Mouse (Mus musculus) heart, embryonic 10.5 days (tissue): Measurements from ENCODE around the gene Sgce. TPM values are rescaled to one million over a fixed set of nuclear protein-coding genes. Genes with fewer than 3 reads are reported as not detected.

Source experiments
- DNase-seq: peaks from one replicate; pipeline ENCODE4 v3.0.0-alpha.2; 2017; ENCODE audit warnings: low spot score
- H3K27ac ChIP-seq: fragments of 300-500 bp; sonication (generic); 2 replicates; pipeline ENCODE4 v1.5.1; 2016; ENCODE audit warnings: mild to moderate bottlenecking
- H3K27me3 ChIP-seq: fragments of 300-500 bp; sonication (generic); 2 replicates; pipeline ENCODE4 v1.6.1; 2016; ENCODE audit warnings: mild to moderate bottlenecking; ENCODE audit not compliant: poor library complexity, insufficient read depth, severe bottlenecking
- H3K36me3 ChIP-seq: fragments of 300-500 bp; sonication (generic); 2 replicates; pipeline ENCODE4 v1.6.1; 2016; ENCODE audit warnings: mild to moderate bottlenecking, moderate library complexity
- H3K4me1 ChIP-seq: fragments of 300-500 bp; sonication (generic); 2 replicates; pipeline ENCODE4 v1.6.1; 2016; ENCODE audit warnings: mild to moderate bottlenecking
- H3K4me3 ChIP-seq: fragments of 300-500 bp; sonication (generic); 2 replicates; pipeline ENCODE4 v1.5.1; 2016; ENCODE audit warnings: mild to moderate bottlenecking, moderate library complexity
- H3K9me3 ChIP-seq: fragments of 300-500 bp; sonication (generic); 2 replicates; pipeline ENCODE4 v1.6.1; 2016; ENCODE audit warnings: mild to moderate bottlenecking, moderate library complexity
- WGBS: fragments of 180-500 bp; shearing (Covaris S2); methylation state at CpG from one replicate; pipeline ENCODE4 v1.1.7; 2016; 5-methylcytosine and 5-hydroxymethylcytosine counted together
- polyA plus RNA-seq: library from polyadenylated mRNA; unstranded; fragments of >200 nt; fragmentation: Nextera tagmentation; extraction: Ambion mirVana; gene quantifications from 2 replicates; pipeline ENCODE4 v1.2.1, GENCODE M21; 2016

Sgce gene
- polyA plus RNA-seq, 1 experiment from 2014 or later = 52.9 TPM

- H3K4me1 ChIP-seq = peaks cover 4% of the 10 kb centered on the region; the same call in 1 of the 2 replicates
- WGBS = 43% methylated on average over 5 of the region's 5 CpGs
- H3K27me3 ChIP-seq = no peaks in the 10 kb centered on the region
- no peak overlapping the region for H3K4me3 ChIP-seq
- H3K27ac ChIP-seq = no peak overlapping the region
- no peaks in the 10 kb centered on the region for H3K9me3 ChIP-seq
- no peak for DNase-seq
- peaks cover 17% of the 10 kb centered on the region for H3K36me3 ChIP-seq
Measured at GRCm38 (mm10) chr6:4706415-4706814, 40.6 kb downstream of the Sgce start.

GRCm38 (mm10) chr6:4703908-4704307 lies 43.1 kb downstream of the Sgce start:
- no peak for DNase-seq

DNA sequence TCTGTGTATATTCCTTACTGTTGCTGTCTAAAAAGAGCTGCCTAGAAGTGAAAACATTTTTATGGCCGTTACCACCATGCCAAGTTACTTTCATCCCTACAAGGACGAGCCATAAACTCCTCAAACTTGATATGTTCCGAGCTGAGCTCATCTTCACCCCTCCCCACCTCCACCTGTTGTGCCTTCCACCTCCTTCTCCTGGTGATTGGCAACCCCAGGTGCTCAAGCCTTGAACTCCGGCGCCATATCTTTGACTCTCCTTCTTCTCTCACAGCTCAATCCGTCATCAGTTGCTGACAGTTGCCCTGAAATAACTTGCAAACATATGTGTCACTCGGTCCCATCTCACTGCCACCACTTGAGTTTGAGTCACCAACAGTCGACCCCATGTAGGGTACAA lies 45.4 kb downstream of the Sgce start:
- 0 out of 2 replicates have a peak, but pooled peaks cover 4% of the 10 kb centered on the region for H3K36me3 ChIP-seq
- peaks cover 4% of the 10 kb centered on the region; the same call in 1 of the 2 replicates for H3K4me1 ChIP-seq
- H3K27ac ChIP-seq = no peak overlapping the region
- no peak overlapping the region for H3K4me3 ChIP-seq
- no peak for DNase-seq
- no peaks in the 10 kb centered on the region for H3K27me3 ChIP-seq
- no peaks in the 10 kb centered on the region for H3K9me3 ChIP-seq
- 75% methylated on average over 8 of the region's 8 CpGs for WGBS

More at GRCm38 (mm10) chr6:4703908-4704307, 43.1 kb downstream of the Sgce start:
- H3K36me3 ChIP-seq = peaks cover 9% of the 10 kb centered on the region; the same call in 1 of the 2 replicates
- no peaks in the 10 kb centered on the region for H3K9me3 ChIP-seq
- H3K4me3 ChIP-seq = no peak overlapping the region
- H3K27ac ChIP-seq = no peak overlapping the region
- H3K4me1 ChIP-seq = peaks cover 4% of the 10 kb centered on the region; the same call in 1 of the 2 replicates
- no peaks in the 10 kb centered on the region for H3K27me3 ChIP-seq
- WGBS = 72% methylated on average over 7 of the region's 7 CpGs

DNA sequence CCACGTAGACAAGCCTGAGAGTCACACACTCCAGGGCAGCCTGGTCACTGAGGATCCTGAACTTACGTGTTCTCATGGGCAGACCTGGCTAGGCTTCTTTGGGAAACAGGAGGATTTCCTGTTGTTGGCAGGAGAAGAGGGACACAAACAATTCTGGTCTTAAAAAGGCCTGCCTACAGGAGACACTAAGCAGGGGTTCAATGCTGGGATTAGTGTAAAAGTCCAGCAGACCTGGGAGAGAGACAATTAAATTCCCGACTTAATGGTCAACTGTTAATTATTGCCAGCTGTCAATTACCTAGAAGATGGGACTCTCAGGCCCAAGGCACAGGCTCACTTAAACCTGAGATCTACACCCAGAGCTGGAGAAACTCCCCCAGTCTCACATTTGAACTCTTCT lies 51.2 kb downstream of the Sgce start:
- Histone ChIP-seq H3K27me3 (no peaks in the 10 kb centered on the region), H3K4me3 (no peak overlapping the region), H3K9me3 (no peaks in the 10 kb centered on the region), H3K4me1 (0 out of 2 replicates have a peak, but pooled peaks cover 2% of the 10 kb centered on the region), H3K27ac (0 out of 2 replicates have a peak overlapping the region, but pooled peaks have one; percentile 23), H3K36me3 (peaks cover 4% of the 10 kb centered on the region; the same call in 1 of the 2 replicates)
- DNase-seq = no peak
- 67% methylated on average over 3 of the region's 3 CpGs for WGBS

DNA sequence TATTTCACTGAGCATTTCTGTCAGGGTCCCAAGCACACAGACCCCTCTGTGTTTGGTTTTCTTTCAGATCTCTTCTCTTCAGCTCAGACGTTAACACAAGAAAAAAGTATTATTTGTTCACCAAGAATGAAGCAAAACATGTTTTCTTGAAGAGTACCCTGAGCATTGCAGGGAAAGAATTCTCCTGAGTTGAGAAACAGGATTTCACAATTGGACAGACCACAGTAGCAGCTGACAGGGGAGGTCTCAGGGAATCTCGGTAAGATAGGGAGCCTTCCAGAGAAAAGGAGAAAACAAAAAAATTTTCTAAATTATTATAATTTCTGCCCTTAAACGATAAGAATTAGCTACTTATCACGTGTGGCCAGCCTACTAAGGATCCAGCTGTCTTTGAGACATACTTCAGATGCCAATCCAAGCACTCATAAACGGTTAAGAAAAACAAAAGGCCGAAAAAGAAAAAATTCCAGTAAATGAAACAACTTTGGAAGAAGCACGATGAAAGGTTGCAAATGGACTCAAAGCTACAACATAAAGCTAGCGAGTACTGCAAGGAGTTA lies 52.3 kb downstream of the Sgce start:
- Histone ChIP-seq H3K27me3 (no peaks in the 10 kb centered on the region), H3K36me3 (peaks cover 4% of the 10 kb centered on the region; the same call in 1 of the 2 replicates), H3K9me3 (no peaks in the 10 kb centered on the region), H3K4me1 (0 out of 2 replicates have a peak, but pooled peaks cover 2% of the 10 kb centered on the region), H3K27ac (no peak overlapping the region), H3K4me3 (no peak overlapping the region)
- DNase-seq = no peak
- WGBS = 60% methylated on average over 8 of the region's 8 CpGs

DNA sequence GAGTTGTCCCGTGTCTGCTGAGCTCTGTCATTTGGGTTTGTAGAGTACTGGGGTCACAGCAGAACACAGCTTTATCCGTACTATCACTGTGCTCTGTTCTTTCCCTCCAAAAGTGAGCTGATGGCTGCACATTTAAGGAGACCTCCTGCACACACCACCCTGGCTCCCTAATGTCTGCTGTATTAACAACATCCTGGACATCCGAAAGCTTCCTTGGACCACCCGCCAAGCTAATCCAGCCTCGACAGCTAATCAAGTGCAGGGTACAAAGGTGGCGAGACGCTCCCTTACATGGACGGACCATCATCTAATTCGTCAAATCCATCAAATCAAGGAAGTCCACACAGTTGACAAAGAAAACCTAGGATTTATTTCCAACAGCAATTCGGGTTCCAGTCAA lies 53.5 kb downstream of the Sgce start:
- 61% methylated on average over 10 of the region's 10 CpGs for WGBS
- H3K27ac ChIP-seq = no peak overlapping the region
- no peak for DNase-seq
- no peak overlapping the region for H3K4me3 ChIP-seq
- peaks cover 12% of the 10 kb centered on the region for H3K36me3 ChIP-seq
- H3K4me1 ChIP-seq = 0 out of 2 replicates have a peak, but pooled peaks cover 2% of the 10 kb centered on the region
- H3K27me3 ChIP-seq = no peaks in the 10 kb centered on the region
- no peaks in the 10 kb centered on the region for H3K9me3 ChIP-seq

- 85% methylated on average over 4 of the region's 4 CpGs for WGBS
- H3K4me3 ChIP-seq = no peak overlapping the region
- peaks cover 12% of the 10 kb centered on the region for H3K36me3 ChIP-seq
- no peaks in the 10 kb centered on the region for H3K27me3 ChIP-seq
- H3K4me1 ChIP-seq = 0 out of 2 replicates have a peak, but pooled peaks cover 2% of the 10 kb centered on the region
- DNase-seq = no peak
- no peaks in the 10 kb centered on the region for H3K9me3 ChIP-seq
- no peak overlapping the region for H3K27ac ChIP-seq
Measured at GRCm38 (mm10) chr6:4690438-4690837, 56.6 kb downstream of the Sgce start.

DNA sequence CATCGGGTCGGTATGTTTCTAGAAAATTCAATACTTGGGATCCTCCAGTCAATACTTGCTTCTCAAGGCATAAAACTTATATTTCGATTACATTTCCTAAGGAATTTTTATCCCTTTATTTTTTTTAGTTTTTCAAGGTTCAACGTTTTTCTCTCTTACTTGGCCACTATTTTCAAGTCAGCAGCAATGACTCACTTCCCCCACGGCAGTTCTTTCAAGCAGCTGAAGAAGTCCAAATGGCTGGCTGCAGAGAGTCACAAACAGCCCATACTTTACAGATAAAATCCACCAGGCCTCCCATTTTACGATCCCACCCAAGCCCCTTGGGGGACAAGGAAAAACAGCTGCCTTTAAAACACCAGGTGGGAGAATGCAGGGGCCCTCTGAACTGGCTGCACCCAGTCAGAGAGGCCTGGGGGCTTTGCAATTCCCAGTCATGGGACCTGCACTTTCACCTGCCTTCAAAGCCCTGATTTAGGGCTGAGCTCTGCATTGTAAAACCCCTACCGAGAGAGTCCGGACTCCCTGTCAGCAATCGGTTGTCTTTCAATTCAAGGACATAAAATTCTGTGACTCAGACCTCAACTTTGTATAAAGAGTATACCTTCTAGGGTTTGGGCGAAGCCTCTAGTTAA lies 62.2 kb downstream of the Sgce start:
- Histone ChIP-seq H3K4me1 (peaks cover 3% of the 10 kb centered on the region; the same call in 1 of the 2 replicates), H3K9me3 (no peaks in the 10 kb centered on the region), H3K36me3 (peaks cover 10% of the 10 kb centered on the region), H3K27ac (no peak overlapping the region), H3K4me3 (no peak overlapping the region), H3K27me3 (no peaks in the 10 kb centered on the region)
- no peak for DNase-seq
- WGBS = 57% methylated on average over 10 of the region's 10 CpGs

- Histone ChIP-seq H3K9me3 (no peaks in the 10 kb centered on the region), H3K4me3 (no peak overlapping the region), H3K36me3 (peaks cover 3% of the 10 kb centered on the region; the same call in 1 of the 2 replicates), H3K4me1 (peaks cover 3% of the 10 kb centered on the region; the same call in 1 of the 2 replicates), H3K27me3 (no peaks in the 10 kb centered on the region), H3K27ac (no peak overlapping the region)
- 79% methylated on average over 4 of the region's 4 CpGs for WGBS
- DNase-seq = no peak
Measured at GRCm38 (mm10) chr6:4680576-4680975, 66.4 kb downstream of the Sgce start.

GRCm38 (mm10) chr6:4679981-4680380 lies 67.0 kb downstream of the Sgce start:
- Histone ChIP-seq H3K36me3 (peaks cover 3% of the 10 kb centered on the region; the same call in 1 of the 2 replicates), H3K27me3 (no peaks in the 10 kb centered on the region), H3K9me3 (no peaks in the 10 kb centered on the region), H3K27ac (no peak overlapping the region), H3K4me1 (peaks cover 3% of the 10 kb centered on the region; the same call in 1 of the 2 replicates), H3K4me3 (no peak overlapping the region)
- no peak for DNase-seq
- 88% methylated on average over 1 of the region's 1 CpGs for WGBS

- no peaks in the 10 kb centered on the region for H3K27me3 ChIP-seq
- H3K9me3 ChIP-seq = no peaks in the 10 kb centered on the region
- H3K27ac ChIP-seq = no peak overlapping the region
- H3K36me3 ChIP-seq = peaks cover 1% of the 10 kb centered on the region
- no peak for DNase-seq
- H3K4me1 ChIP-seq = no peaks in the 10 kb centered on the region
- no peak overlapping the region for H3K4me3 ChIP-seq
- WGBS = 79% methylated on average over 1 of the region's 1 CpGs
Measured at GRCm38 (mm10) chr6:4677356-4677761, 69.6 kb downstream of the Sgce start.

GRCm38 (mm10) chr6:4665154-4665553 lies 81.9 kb downstream of the Sgce start:
- DNase-seq = no peak
- Histone ChIP-seq H3K27me3 (no peaks in the 10 kb centered on the region), H3K36me3 (no peaks in the 10 kb centered on the region), H3K9me3 (no peaks in the 10 kb centered on the region), H3K4me1 (no peaks in the 10 kb centered on the region), H3K4me3 (no peak overlapping the region), H3K27ac (no peak overlapping the region)
- WGBS = 93% methylated on average over 6 of the region's 6 CpGs

DNA sequence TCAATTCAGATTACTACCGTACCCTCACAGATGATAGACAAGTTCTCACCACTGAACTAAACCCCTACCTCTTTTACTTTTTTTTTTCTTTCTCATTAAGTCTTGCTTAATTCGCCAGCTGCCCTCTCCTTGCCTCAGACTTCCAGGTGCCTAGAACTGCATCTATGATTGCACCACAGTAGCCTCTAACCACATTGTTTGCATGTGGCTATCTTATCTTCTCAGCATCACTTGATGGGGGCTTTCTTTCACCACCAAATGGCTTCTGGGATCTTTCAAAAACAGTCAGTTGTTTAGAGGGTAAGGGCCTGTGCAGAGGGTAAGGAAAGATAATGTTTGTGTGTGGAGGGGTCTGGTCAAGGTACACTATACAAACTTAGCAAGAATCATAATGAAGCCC lies 82.7 kb downstream of the Sgce start:
- WGBS = 18% methylated on average over 2 of the region's 2 CpGs
- Histone ChIP-seq H3K4me1 (no peaks in the 10 kb centered on the region), H3K9me3 (no peaks in the 10 kb centered on the region), H3K4me3 (no peak overlapping the region), H3K27ac (no peak overlapping the region), H3K36me3 (no peaks in the 10 kb centered on the region), H3K27me3 (no peaks in the 10 kb centered on the region)
- no peak for DNase-seq
